Mouse (Mus musculus): ENCODE measurements around the gene Hdac10.

The Hdac10 gene

DNA sequence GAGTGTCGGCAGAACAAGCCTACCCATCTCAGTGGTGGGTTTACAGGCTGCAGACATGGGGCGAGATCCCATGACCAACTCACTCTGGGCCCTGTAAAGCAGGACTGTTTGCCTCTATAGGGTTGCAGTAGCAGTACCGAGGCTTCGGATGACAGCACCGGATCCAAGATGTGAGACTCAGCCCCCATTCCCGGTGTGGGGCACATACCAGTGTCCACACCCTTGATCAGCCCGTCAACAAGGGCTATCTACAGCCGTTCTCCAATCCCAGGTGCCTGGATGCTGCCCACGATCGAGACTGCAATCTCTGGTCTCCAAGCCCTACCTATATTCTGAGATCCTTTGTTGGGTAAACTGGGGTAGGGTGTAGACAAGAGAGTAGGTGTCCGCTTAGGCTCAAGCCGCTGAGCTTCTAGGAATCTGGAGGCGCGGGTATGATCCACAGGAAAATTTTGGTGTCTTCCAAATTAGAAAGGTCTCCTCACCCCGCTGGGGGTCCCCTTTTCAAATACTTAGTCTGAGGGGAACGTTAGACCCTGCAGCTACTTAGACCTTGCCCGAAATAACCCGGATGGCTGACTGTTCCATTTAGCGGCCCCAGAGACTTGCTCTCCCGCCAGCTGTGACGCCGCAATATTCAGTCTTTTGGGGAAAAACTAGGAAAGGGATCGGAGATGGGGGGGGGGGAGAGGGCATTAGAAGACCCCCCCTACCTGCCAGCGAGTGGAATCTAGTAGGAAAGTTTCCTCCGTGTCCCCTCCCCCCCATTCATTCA is 20.2 kb upstream of the Hdac10 start:
- DNase-seq (ENCODE audit: low spot score in 2 of 2), result no peak

GRCm38 (mm10) chr15:89147895-89148294 is 19.4 kb upstream of the Hdac10 start:
- no peak for DNase-seq (ENCODE audit: low spot score in 2 of 2)

DNA sequence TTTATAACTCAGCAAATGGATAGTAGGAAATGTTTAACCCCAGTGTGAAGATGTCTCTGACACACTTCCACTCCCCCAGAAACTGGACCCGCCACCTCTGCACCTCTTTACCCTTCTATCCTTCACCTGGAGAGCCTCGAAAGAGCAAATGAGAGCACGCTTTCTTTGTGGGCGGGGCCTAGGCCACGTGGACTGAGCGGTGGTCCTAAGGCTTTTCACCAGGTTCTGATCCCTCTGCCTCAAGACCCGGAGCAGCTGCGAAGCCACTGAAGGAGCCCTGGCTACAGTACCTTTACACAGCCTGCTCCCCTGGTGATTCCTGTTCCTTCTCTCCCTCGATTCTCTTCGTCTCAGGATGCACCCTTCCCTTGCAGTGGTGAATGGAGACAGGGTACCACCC is 19.0 kb upstream of the Hdac10 start:
- no peak for DNase-seq (ENCODE audit: low spot score in 2 of 2)

GRCm38 (mm10) chr15:89147024-89147423 is 18.5 kb upstream of the Hdac10 start:
- DNase-seq (ENCODE audit: low spot score in 2 of 2), result no peak

GRCm38 (mm10) chr15:89146537-89146936 is 18.0 kb upstream of the Hdac10 start:
- DNase-seq (ENCODE audit: low spot score in 2 of 2), result peak; percentile 46 to 50

GRCm38 (mm10) chr15:89145813-89146350 is 17.4 kb upstream of the Hdac10 start:
- no peak for DNase-seq (ENCODE audit: low spot score in 2 of 2)

GRCm38 (mm10) chr15:89144965-89145364 is 16.5 kb upstream of the Hdac10 start:
- no peak for DNase-seq (ENCODE audit: low spot score in 2 of 2)

DNA sequence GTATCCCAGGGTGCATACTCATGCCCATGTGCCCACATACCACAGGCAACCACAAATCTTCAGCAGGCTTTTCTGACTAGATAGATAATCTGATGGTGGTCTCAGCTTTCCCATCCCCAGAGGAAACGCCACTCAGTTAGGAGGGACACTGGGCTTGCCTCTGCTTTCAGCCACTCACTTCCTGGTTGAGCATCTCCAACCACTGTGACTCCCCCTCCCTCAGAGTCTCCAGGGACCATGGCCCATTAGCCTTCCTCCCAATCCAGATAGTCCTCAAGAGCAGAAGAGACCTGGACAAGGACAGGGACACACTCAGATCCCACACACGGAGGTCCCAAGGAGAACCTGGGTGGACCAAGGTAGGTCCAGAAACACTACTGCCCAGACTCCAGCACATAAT is 14.6 kb upstream of the Hdac10 start:
- DNase-seq (ENCODE audit: low spot score in 2 of 2), result no peak

DNA sequence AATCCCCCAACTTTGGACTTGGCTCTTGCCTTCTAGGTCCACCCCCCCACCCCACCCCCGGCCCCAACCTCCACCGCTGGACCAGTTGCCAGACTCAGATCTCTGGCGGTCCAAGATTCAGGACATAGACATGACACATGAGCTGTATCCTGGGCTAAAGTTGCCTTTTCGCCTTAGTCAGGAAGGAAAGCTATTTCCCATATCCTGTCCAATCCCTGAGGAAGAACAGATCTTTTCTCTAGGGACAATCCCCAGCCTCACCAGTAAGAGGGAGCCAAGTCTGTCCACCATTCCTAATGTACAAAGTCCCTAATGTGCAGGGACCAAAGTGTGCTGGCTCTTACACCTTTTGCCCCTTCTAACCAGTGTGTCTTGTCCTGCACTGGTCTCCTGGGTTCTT is 13.4 kb upstream of the Hdac10 start:
- DNase-seq (ENCODE audit: low spot score in 2 of 2), result no peak

DNA sequence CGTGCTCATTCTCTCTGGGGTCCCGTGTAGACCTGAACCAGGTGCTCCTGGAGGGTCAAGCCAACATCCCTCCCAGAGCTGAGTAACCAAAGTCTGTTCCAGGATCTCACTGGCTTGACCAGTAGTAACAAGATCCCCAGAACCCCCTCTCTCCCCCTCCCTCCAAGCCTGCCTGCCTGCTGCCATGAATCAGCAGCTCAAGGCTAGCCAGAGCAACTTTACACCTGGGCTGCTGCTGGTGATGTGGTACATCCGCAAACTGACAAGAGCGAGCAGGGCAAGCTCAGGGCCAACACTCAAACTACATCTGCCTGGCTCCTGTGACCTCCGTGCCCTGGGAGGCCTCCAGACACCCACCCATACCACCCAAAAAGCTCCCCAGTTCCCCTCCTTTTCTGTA is 12.9 kb upstream of the Hdac10 start:
- DNase-seq (ENCODE audit: low spot score in 2 of 2), result no peak

- no peak for DNase-seq (ENCODE audit: low spot score in 2 of 2)
These were observed 12.3 kb upstream of the Hdac10 start, which contains the start of gene Mapk12 for GRCm38 (mm10) chr15:89140659-89141252. Mapk12 (minus strand) TSS chr15:89140703.

DNA sequence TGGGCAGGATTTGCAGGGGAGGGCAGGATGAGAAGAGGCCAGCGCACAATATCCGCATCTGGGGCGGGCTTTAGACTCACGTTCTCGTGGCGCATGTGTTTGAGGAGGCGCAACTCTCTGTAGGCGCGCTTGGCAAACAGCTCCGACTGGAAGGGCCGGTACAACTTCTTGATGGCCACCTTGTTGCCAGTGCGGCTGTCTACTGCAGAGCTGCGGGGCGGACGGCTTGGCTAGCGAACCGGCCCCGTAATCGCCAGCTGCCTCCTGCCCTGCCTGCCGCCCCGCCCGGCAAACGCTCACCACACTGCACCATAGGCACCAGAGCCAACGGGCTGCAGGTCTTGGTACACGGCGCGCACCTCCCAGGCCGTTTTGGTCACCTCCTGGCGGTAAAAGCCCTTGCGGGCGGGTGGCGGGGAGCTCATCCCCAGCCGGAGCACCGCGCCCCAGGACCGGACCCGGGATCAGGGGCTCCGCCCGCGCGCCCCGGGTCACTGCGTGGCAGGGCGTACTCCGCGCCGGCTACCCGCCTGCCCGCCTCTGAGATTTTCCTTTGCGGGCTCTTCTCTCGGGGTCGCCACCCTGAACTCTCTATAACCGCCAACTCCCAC is 11.7 kb upstream of the Hdac10 start:
- DNase-seq (ENCODE audit: low spot score in 2 of 2), result peak in 1 of 2 experiments; percentile 61

- DNase-seq (ENCODE audit: low spot score in 2 of 2), result no peak
These were observed 10.0 kb upstream of the Hdac10 start for GRCm38 (mm10) chr15:89138531-89138930.

DNA sequence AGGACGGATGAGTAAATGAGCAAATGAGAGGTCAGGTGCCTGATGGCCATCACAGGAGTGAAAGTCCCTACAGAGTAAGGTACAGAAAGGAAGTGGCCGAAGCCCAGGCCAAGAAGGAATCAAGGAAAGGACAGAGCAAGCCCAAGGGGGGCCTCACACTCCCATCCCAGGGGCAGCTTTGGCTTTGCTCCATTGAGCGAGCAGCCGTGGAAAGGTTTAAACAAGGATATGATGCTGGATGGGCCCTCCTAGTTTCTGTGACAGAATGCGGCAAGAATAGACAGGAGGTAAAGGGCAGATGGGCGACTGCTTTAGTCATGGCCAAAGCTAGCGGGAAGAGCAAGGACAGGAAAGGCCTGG is 9.5 kb upstream of the Hdac10 start:
- no peak for DNase-seq (ENCODE audit: low spot score in 2 of 2)

GRCm38 (mm10) chr15:89137378-89138045 is 9.0 kb upstream of the Hdac10 start:
- DNase-seq (ENCODE audit: low spot score in 2 of 2), result no peak

- DNase-seq (ENCODE audit: low spot score in 2 of 2), result no peak
These were observed 8.1 kb upstream of the Hdac10 start for GRCm38 (mm10) chr15:89136461-89137155.

- no peak for DNase-seq (ENCODE audit: low spot score in 2 of 2)
These were observed 2.8 kb upstream of the Hdac10 start for GRCm38 (mm10) chr15:89131316-89131715.

DNA sequence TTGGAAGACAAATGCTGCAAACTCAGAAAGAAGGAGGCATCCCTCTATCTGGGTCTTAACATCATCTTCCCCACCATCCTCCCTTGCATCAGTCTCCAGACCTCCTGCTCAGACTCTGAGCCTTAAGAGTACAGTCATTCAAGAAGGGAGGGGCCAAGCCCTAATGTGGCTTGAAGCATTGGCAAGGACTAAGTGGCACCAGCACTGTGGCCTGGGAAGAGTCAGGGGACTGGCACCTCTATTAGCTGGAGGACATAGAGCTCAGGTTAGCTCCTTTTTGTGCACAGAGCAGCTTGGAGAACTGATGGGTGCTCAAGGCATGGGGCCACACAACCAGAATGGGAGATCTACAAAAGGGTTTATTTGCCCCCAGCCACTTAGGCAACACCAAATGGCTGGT is 1.7 kb upstream of the Hdac10 start:
- no peak for DNase-seq (ENCODE audit: low spot score in 2 of 2)

DNA sequence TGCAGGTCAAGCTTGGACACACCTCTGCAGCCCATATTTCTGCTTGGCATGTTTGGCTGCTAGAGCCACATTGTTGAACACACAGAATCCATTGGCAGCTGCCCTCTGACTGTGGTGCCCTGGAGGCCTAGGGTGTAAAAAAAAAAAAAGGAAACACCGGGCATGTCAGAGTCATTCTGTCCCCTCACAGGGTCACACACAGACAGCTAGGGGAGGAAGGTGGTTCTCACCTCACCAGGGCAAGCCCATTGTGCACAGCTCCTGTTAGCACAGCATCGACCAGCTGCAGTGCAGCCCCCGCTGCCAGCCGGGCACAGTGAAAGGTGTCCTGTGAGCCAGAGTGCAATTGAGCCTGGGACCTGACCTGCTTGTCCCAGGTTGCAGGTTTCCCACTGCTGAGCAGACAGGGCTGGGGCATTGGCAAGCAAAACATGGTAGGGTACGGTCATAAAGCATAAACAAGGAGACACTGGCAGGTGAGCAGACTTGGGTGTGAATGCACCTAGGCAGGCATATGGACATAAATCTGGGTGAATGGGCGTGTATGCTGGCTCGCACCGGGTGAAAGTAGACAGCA is 1.0 kb downstream of the Hdac10 start:
- DNase-seq (ENCODE audit: low spot score in 2 of 2), result no peak

DNA sequence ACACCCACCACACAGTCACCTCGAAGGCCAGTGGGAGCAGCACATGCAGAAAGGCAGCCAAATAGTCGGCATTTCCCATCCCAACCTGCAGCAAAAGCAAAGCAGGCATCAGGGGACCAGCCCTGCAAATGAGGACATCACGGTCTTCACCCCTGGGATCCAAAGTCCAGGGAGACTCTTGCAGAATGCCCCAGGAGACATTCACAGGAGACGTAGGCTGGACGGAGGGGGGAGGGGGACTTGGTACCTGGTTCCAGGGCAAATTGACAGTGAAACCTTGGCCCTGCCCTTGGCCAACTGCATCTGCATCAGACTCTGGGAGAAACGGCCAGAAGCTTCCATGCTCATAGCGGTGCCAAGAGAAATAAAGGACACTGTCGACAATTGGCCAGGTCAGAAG is 1.9 kb downstream of the Hdac10 start:
- DNase-seq (ENCODE audit: low spot score in 2 of 2), result no peak

- DNase-seq (ENCODE audit: low spot score in 2 of 2), result no peak
These were observed 3.1 kb downstream of the Hdac10 start for GRCm38 (mm10) chr15:89125351-89125750.

Data from frontal cortex, postnatal 25 days (tissue).